Mouse (Mus musculus) kidney, adult 2 months (tissue): ENCODE measurements at regions not wholly inside any gene's neighbourhood (a gene's known extent, or its start where the extent isn't known, plus 50 kb on each side); places are given as distances from the start of the nearest gene placed in this dataset.

ENCODE experiments used
- CTCF ChIP-seq: fragments of 200-500 bp; conservative IDR thresholded peaks from 2 replicates; pipeline ENCODE4 v1.5.1; 2011; ENCODE audit warnings: low read depth, mild to moderate bottlenecking, control low read depth, low read length, moderate library complexity, mixed read lengths; ENCODE audit not compliant: insufficient read depth, insufficient read length
- POLR2A ChIP-seq: fragments of 200-500 bp; IDR thresholded peaks from one replicate; pipeline ENCODE4 v1.6.1; 2011; ENCODE audit warnings: low read depth, low read length, control low read depth

- TF ChIP-seq CTCF (no peak), POLR2A (no peak)
These were observed 167.5 kb upstream of the Arhgef26 start for GRCm38 (mm10) chr3:62170647-62171046.
